8 mouse cellular contexts compared by ENCODE assay signal in the genomic region with DNA sequence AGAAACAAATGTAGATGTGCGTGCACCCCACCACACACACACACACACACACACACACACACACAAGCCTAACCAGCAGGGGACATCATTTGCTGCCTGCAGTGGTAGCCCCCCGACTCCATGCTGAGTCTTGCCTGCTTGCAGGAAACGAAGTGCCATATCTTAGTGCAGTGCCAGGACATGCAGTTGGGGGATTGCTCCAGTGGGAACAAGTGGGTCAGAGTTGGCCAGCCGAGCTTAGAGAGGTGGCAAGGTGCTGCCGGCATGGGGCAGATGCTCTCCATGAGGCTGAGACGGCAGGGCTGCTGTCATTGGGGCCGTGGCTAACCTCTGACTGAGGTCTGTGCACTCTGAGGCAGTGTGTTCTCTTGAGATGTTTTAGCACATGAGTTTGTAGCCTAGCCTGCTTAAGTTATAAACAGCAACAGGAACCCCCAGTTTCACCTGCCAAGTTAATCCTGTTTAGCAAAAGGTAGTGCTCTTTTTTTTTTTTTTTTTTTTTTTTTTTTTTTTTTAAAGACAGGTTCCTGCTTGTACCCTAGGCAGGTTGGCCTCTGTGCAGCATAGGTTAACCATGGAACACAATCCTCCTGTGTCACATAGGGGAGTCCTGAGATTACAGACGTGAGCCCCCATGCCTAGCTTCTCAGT. TPM values are rescaled to one million over a fixed set of nuclear protein-coding genes. Genes with fewer than 3 reads are reported as not detected.
A peak's percentile ranks its signal among the peaks of the same experiment; 100 is the strongest.
DNase-seq lines count a peak whose midpoint lies in the region; ATAC-seq and TF ChIP-seq lines count a peak whose summit lies in the region.

No protein-coding gene starts in this region.

- peaks cover 43% of the 10 kb centered on the region; the same call in 1 of the 2 replicates for H3K4me1 ChIP-seq in spleen, adult 2 months (ENCODE audit: control insufficient read depth, insufficient read depth, insufficient read length)
- peaks cover 32% of the 10 kb centered on the region for H3K4me1 ChIP-seq in liver, embryonic 11.5 days (replicated peaks; ENCODE audit: control insufficient read depth, insufficient read depth, low read length)

- H3K9me3 ChIP-seq in liver, embryonic 11.5 days (ENCODE audit: control insufficient read depth, low read length), result no peaks in the 10 kb centered on the region

- peak overlapping the region; percentile 72 for H3K4me2 ChIP-seq in liver, embryonic 11.5 days

- H3K4me3 ChIP-seq in spleen, adult 2 months (ENCODE audit: extremely low read depth, insufficient read depth, insufficient read length), result peak overlapping the region; percentile 99
- peak overlapping the region; percentile 21; the same call in 1 of the 2 replicates for H3K4me3 ChIP-seq in liver, embryonic 11.5 days (ENCODE audit: low read depth, low read length)

- no peaks in the 10 kb centered on the region for H3K27me3 ChIP-seq in spleen, adult 2 months (ENCODE audit: control insufficient read depth, insufficient read depth, low read length)
- no peaks in the 10 kb centered on the region for H3K27me3 ChIP-seq in liver, embryonic 11.5 days (replicated peaks; ENCODE audit: control insufficient read depth, insufficient read depth, low read length)

- 30% methylated on average over 8 of the region's 8 CpGs for WGBS in spleen, adult 2 months
- WGBS in liver, embryonic 11.5 days, result 81% methylated on average over 8 of the region's 8 CpGs

- TF ChIP-seq POLR2A in spleen, adult 2 months (IDR thresholded peaks at IDR 0.05; ENCODE audit: low read depth, low read length), result no peak; the same call in 1 of the 2 replicates

- ATAC-seq in cerebellum, adult (ENCODE audit: insufficient number of reproducible peaks, low FRiP score, low TSS enrichment), result no peak
- no peak for ATAC-seq in liver, embryonic 11.5 days (replicated peaks; ENCODE audit: low FRiP score)

- no peak for TF ChIP-seq CTCF in spleen, adult 2 months (IDR thresholded peaks at IDR 0.05; ENCODE audit: extremely low read depth, insufficient read depth, insufficient read length, insufficient replicate concordance)

- H3K27ac ChIP-seq in spleen, adult 2 months (ENCODE audit: insufficient read depth, low read length), result peak overlapping the region; percentile 83
- no peak overlapping the region for H3K27ac ChIP-seq in liver, embryonic 11.5 days (ENCODE audit: low read depth, low read length)

- H3K9ac ChIP-seq in liver, embryonic 11.5 days (ENCODE audit: low read depth, low read length), result no peak overlapping the region

- 0 out of 2 replicates have a peak, but pooled peaks cover 2% of the 10 kb centered on the region for H3K36me3 ChIP-seq in spleen, adult 2 months (ENCODE audit: control insufficient read depth, insufficient read depth, low read length)
- no peaks in the 10 kb centered on the region for H3K36me3 ChIP-seq in liver, embryonic 11.5 days (ENCODE audit: control insufficient read depth, insufficient read depth, low read length)

- peak; percentile 48 to 51 for DNase-seq in cerebellum, postnatal 10 days
- no peak for DNase-seq in spleen, adult 2 months (ENCODE audit: low read depth in 1 of 2, low spot score in 2 of 2)
- no peak for DNase-seq in spleen, adult 18-20 months
- no peak for DNase-seq in liver, embryonic 11.5 days (ENCODE audit: low spot score)
- peak; percentile 47 for DNase-seq in thymus, postnatal 0 days (ENCODE audit: low spot score)
- no peak for DNase-seq in layer of hippocampus, adult 9-10 months (ENCODE audit: low spot score)
- DNase-seq in layer of hippocampus, adult 9-11 months, result no peak

RNA-seq across cellular contexts. Expression of gene Psap, which starts 2.0 kb away (rescaled TPM):
- 1,338 and 1,442 TPM in 2 replicates for polyA plus RNA-seq in spleen, adult 2 months (2012; rRNA removed)
- 57.0 and 59.8 TPM in 2 replicates for polyA plus RNA-seq in liver, embryonic 11.5 days (2014; fragmentation: Nextera tagmentation; extraction: Ambion mirVana)
- 203 and 207 TPM in 2 replicates for polyA plus RNA-seq in thymus, postnatal 0 days (2015; fragmentation: Nextera tagmentation; extraction: Ambion mirVana)

Comparison
In these comparisons a context has a peak if more than half of its experiments do, and no peak if none do; other contexts are left out.
1. DNase-seq: peak in cerebellum, postnatal 10 days (2 of 2) and thymus, postnatal 0 days (single experiment); none in spleen, adult 2 months (0 of 2), spleen, adult 18-20 months (0 of 2), liver, embryonic 11.5 days (single experiment), layer of hippocampus, adult 9-10 months (single experiment) and layer of hippocampus, adult 9-11 months (single experiment).